Mouse (Mus musculus): ENCODE results near the gene Klhdc2.

DNA sequence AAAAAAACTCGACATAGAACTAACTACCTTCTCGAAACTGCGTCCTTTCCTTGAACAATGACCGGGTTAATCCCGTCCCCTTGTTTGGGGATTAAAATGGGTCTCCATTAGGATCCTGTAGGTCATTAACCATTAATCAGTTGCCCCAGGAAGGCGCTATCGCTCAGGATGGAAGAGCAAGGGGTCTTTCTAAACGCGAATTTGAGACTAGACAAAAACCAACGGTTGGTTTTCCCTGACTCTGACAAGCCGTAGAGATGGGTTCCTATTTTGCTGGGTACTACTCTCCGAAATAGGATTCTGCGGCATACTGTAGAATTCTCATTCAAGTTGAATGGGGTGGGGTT, 60.8 kb downstream of the Klhdc2 start:
- TF ChIP-seq CTCF (IDR thresholded peaks at IDR 0.05; ENCODE audit: insufficient read depth, low read depth, low read length) (no peak), POLR2A (IDR thresholded peaks at IDR 0.05; ENCODE audit: insufficient read depth, low read depth, low read length) (no peak)
